Mouse (Mus musculus) 3T3-L1 (cell line): ENCODE measurements at regions not wholly inside any gene's neighbourhood (a gene's known extent, or its start where the extent isn't known, plus 50 kb on each side); places are given as distances from the start of the nearest gene placed in this dataset.
"Not testable (repeated sequence)": the region's sequence is repeated elsewhere in the genome, so short reads cannot be mapped to it uniquely, and the experiment has no call there.

Experiments used
- DNase-seq: peaks from one replicate; pipeline ENCODE4 v3.0.0-alpha.2; 2015; ENCODE audit warnings: low read depth, low spot score

GRCm38 (mm10) chr19:35639945-35640344 is 417.4 kb downstream of the Htr7 start:
- peak; percentile 38 for DNase-seq

- no peak for DNase-seq
Measured at GRCm38 (mm10) chr19:35621771-35622170, 435.5 kb downstream of the Htr7 start.

GRCm38 (mm10) chr19:35595384-35595783 is 461.9 kb downstream of the Htr7 start:
- no peak for DNase-seq

GRCm38 (mm10) chr19:35575979-35576378 is 481.3 kb downstream of the Htr7 start:
- DNase-seq = no peak

GRCm38 (mm10) chr19:35549381-35549780 is 507.9 kb downstream of the Htr7 start:
- no peak for DNase-seq

- no peak for DNase-seq
Measured at GRCm38 (mm10) chr19:35536816-35537215, 520.5 kb downstream of the Htr7 start.

GRCm38 (mm10) chr19:35529276-35529675 is 528.0 kb downstream of the Htr7 start:
- DNase-seq = no peak

- no peak for DNase-seq
Measured at GRCm38 (mm10) chr19:35493721-35494120, 563.6 kb downstream of the Htr7 start.

- DNase-seq = no peak
Measured at GRCm38 (mm10) chr19:35491354-35491753, 566.0 kb downstream of the Htr7 start.

GRCm38 (mm10) chr19:35485616-35486015 is 563.5 kb downstream of the Kif20b start:
- not testable (repeated sequence) for DNase-seq

GRCm38 (mm10) chr19:35482469-35482868 is 560.3 kb downstream of the Kif20b start:
- no peak for DNase-seq

GRCm38 (mm10) chr19:35453942-35454341 is 531.8 kb downstream of the Kif20b start:
- DNase-seq = no peak

GRCm38 (mm10) chr19:35442466-35442865 is 520.3 kb downstream of the Kif20b start:
- DNase-seq = no peak

- DNase-seq = no peak
Measured at GRCm38 (mm10) chr19:35438074-35438473, 515.9 kb downstream of the Kif20b start.
